Mouse (Mus musculus) megakaryocyte, embryonic 14.5 days (primary cell): ENCODE measurements around the gene Gabrg2.

Experiments
- FLI1 ChIP-seq: IDR thresholded peaks from 2 replicates; pipeline ENCODE4 v1.6.1; 2012; ENCODE audit warnings: low read length, inconsistent platforms, mixed read lengths
- GATA1 ChIP-seq: IDR thresholded peaks from 3 replicates; pipeline ENCODE4 v1.6.1; 2012; ENCODE audit warnings: mixed read lengths, low read length, inconsistent platforms, borderline replicate concordance

GRCm38 (mm10) chr11:41903661-41904060 lies 97.0 kb downstream of the Gabrg2 start:
- TF ChIP-seq GATA1 (no peak), FLI1 (no peak)
